Mouse (Mus musculus): ENCODE data around the gene Plod1. TPM values are rescaled to one million over a fixed set of nuclear protein-coding genes. Genes with fewer than 3 reads are reported as not detected.

Plod1 gene
- polyA plus RNA-seq, 1 experiment = 28.9 TPM

- Histone ChIP-seq H3K27me3 (ENCODE audit: control insufficient read depth, insufficient read depth, low read length) (no peaks in the 10 kb centered on the region), H3K4me3 (ENCODE audit: control insufficient read depth, insufficient read depth, low read length) (no peak overlapping the region), H3K36me3 (ENCODE audit: control insufficient read depth, insufficient read depth, low read length) (peaks cover 5% of the 10 kb centered on the region), H3K27ac (ENCODE audit: control insufficient read depth, insufficient read depth, low read length) (no peak overlapping the region), H3K4me1 (replicated peaks; ENCODE audit: control insufficient read depth, insufficient read depth, low read length) (peaks cover 2% of the 10 kb centered on the region)
- TF ChIP-seq CTCF (IDR thresholded peaks at IDR 0.05; ENCODE audit: borderline replicate concordance, control insufficient read depth, extremely low read depth, insufficient read depth, low read length, poor library complexity) (no peak), POLR2A (IDR thresholded peaks at IDR 0.05; ENCODE audit: control insufficient read depth, extremely low read depth, insufficient read depth, low read length, poor library complexity) (no peak)
- DNase-seq = no peak
- WGBS = 91% methylated on average over 12 of the region's 12 CpGs
Observed at GRCm38 (mm10) chr4:147902906-147903500, 33.6 kb downstream of the Plod1 start.

GRCm38 (mm10) chr4:147900452-147900851 lies 36.1 kb downstream of the Plod1 start:
- no peaks in the 10 kb centered on the region for H3K27me3 ChIP-seq (ENCODE audit: control insufficient read depth, insufficient read depth, low read length)
- no peak overlapping the region for H3K4me3 ChIP-seq (ENCODE audit: control insufficient read depth, insufficient read depth, low read length)
- no peak for TF ChIP-seq POLR2A (IDR thresholded peaks at IDR 0.05; ENCODE audit: control insufficient read depth, extremely low read depth, insufficient read depth, low read length, poor library complexity)
- TF ChIP-seq CTCF (IDR thresholded peaks at IDR 0.05; ENCODE audit: borderline replicate concordance, control insufficient read depth, extremely low read depth, insufficient read depth, low read length, poor library complexity) = no peak
- peaks cover 19% of the 10 kb centered on the region for H3K36me3 ChIP-seq (ENCODE audit: control insufficient read depth, insufficient read depth, low read length)
- H3K4me1 ChIP-seq (replicated peaks; ENCODE audit: control insufficient read depth, insufficient read depth, low read length) = peaks cover 2% of the 10 kb centered on the region
- H3K27ac ChIP-seq (ENCODE audit: control insufficient read depth, insufficient read depth, low read length) = no peak overlapping the region
- WGBS = 93% methylated on average over 7 of the region's 7 CpGs
- no peak for DNase-seq

- H3K4me3 ChIP-seq (ENCODE audit: control insufficient read depth, insufficient read depth, low read length) = no peak overlapping the region
- H3K36me3 ChIP-seq (ENCODE audit: control insufficient read depth, insufficient read depth, low read length) = peaks cover 24% of the 10 kb centered on the region
- no peak for TF ChIP-seq CTCF (IDR thresholded peaks at IDR 0.05; ENCODE audit: borderline replicate concordance, control insufficient read depth, extremely low read depth, insufficient read depth, low read length, poor library complexity)
- no peak for TF ChIP-seq POLR2A (IDR thresholded peaks at IDR 0.05; ENCODE audit: control insufficient read depth, extremely low read depth, insufficient read depth, low read length, poor library complexity)
- no peaks in the 10 kb centered on the region for H3K4me1 ChIP-seq (replicated peaks; ENCODE audit: control insufficient read depth, insufficient read depth, low read length)
- no peak overlapping the region for H3K27ac ChIP-seq (ENCODE audit: control insufficient read depth, insufficient read depth, low read length)
- no peak for DNase-seq
- no peaks in the 10 kb centered on the region for H3K27me3 ChIP-seq (ENCODE audit: control insufficient read depth, insufficient read depth, low read length)
- 92% methylated on average over 3 of the region's 3 CpGs for WGBS
Observed at GRCm38 (mm10) chr4:147897348-147897747, 39.2 kb downstream of the Plod1 start.

GRCm38 (mm10) chr4:147896411-147896810 lies 40.2 kb downstream of the Plod1 start:
- WGBS = 66% methylated on average over 1 of the region's 1 CpGs
- Histone ChIP-seq H3K4me1 (replicated peaks; ENCODE audit: control insufficient read depth, insufficient read depth, low read length) (no peaks in the 10 kb centered on the region), H3K4me3 (ENCODE audit: control insufficient read depth, insufficient read depth, low read length) (no peak overlapping the region), H3K36me3 (ENCODE audit: control insufficient read depth, insufficient read depth, low read length) (peaks cover 24% of the 10 kb centered on the region), H3K27me3 (ENCODE audit: control insufficient read depth, insufficient read depth, low read length) (no peaks in the 10 kb centered on the region), H3K27ac (ENCODE audit: control insufficient read depth, insufficient read depth, low read length) (no peak overlapping the region)
- no peak for TF ChIP-seq CTCF (IDR thresholded peaks at IDR 0.05; ENCODE audit: borderline replicate concordance, control insufficient read depth, extremely low read depth, insufficient read depth, low read length, poor library complexity)
- no peak for TF ChIP-seq POLR2A (IDR thresholded peaks at IDR 0.05; ENCODE audit: control insufficient read depth, extremely low read depth, insufficient read depth, low read length, poor library complexity)
- DNase-seq = no peak

GRCm38 (mm10) chr4:147895815-147896330 lies 40.7 kb downstream of the Plod1 start:
- WGBS = 84% methylated on average over 4 of the region's 4 CpGs
- H3K27me3 ChIP-seq (ENCODE audit: control insufficient read depth, insufficient read depth, low read length) = no peaks in the 10 kb centered on the region
- H3K27ac ChIP-seq (ENCODE audit: control insufficient read depth, insufficient read depth, low read length) = no peak overlapping the region
- H3K4me1 ChIP-seq (replicated peaks; ENCODE audit: control insufficient read depth, insufficient read depth, low read length) = no peaks in the 10 kb centered on the region
- no peak for DNase-seq
- peaks cover 24% of the 10 kb centered on the region for H3K36me3 ChIP-seq (ENCODE audit: control insufficient read depth, insufficient read depth, low read length)
- no peak for TF ChIP-seq POLR2A (IDR thresholded peaks at IDR 0.05; ENCODE audit: control insufficient read depth, extremely low read depth, insufficient read depth, low read length, poor library complexity)
- TF ChIP-seq CTCF (IDR thresholded peaks at IDR 0.05; ENCODE audit: borderline replicate concordance, control insufficient read depth, extremely low read depth, insufficient read depth, low read length, poor library complexity) = no peak
- no peak overlapping the region for H3K4me3 ChIP-seq (ENCODE audit: control insufficient read depth, insufficient read depth, low read length)

GRCm38 (mm10) chr4:147890341-147890740 lies 46.2 kb downstream of the Plod1 start:
- H3K4me3 ChIP-seq (ENCODE audit: control insufficient read depth, insufficient read depth, low read length) = no peak overlapping the region
- H3K27me3 ChIP-seq (ENCODE audit: control insufficient read depth, insufficient read depth, low read length) = no peaks in the 10 kb centered on the region
- H3K4me1 ChIP-seq (replicated peaks; ENCODE audit: control insufficient read depth, insufficient read depth, low read length) = no peaks in the 10 kb centered on the region
- H3K36me3 ChIP-seq (ENCODE audit: control insufficient read depth, insufficient read depth, low read length) = peaks cover 32% of the 10 kb centered on the region
- 97% methylated on average over 6 of the region's 6 CpGs for WGBS
- TF ChIP-seq CTCF (IDR thresholded peaks at IDR 0.05; ENCODE audit: borderline replicate concordance, control insufficient read depth, extremely low read depth, insufficient read depth, low read length, poor library complexity) (no peak), POLR2A (IDR thresholded peaks at IDR 0.05; ENCODE audit: control insufficient read depth, extremely low read depth, insufficient read depth, low read length, poor library complexity) (no peak)
- no peak for DNase-seq
- no peak overlapping the region for H3K27ac ChIP-seq (ENCODE audit: control insufficient read depth, insufficient read depth, low read length)
